Mouse (Mus musculus) cerebellum, postnatal 36 days (tissue): ENCODE data around the gene 1700006A11Rik.
"Not testable (repeated sequence)": the region's sequence is repeated elsewhere in the genome, so short reads cannot be mapped to it uniquely, and the experiment has no call there.

Experiments used
- DNase-seq, 2 experiments: peaks; one replicate each; pipeline ENCODE4 v3.0.0; 2021 to 2022; ENCODE audit warnings: mixed read lengths in 2 of 2

Gene 1700006A11Rik

DNA sequence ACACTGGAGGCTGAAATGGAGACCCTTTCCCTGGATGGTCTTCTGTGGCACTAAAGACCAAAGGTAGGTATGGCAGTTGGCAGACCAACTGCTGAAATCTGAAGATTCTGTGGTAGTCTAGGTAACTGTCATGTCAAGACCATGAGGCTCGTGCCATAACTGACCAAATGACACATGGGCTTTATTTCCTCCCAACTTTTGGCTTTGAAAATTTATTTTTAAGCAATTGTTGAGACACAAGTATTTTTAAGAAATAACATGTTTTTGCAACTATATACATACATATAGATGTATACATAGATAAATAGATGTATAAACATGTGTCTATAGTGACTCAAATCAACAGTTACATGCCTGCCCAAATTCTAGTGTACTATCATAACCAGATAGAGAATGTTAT, at the start of gene 1700006A11Rik:
TSS of gene 1700006A11Rik (minus strand) at position 101 of the 400 bp plus-strand sequence.
- no peak for DNase-seq

DNA sequence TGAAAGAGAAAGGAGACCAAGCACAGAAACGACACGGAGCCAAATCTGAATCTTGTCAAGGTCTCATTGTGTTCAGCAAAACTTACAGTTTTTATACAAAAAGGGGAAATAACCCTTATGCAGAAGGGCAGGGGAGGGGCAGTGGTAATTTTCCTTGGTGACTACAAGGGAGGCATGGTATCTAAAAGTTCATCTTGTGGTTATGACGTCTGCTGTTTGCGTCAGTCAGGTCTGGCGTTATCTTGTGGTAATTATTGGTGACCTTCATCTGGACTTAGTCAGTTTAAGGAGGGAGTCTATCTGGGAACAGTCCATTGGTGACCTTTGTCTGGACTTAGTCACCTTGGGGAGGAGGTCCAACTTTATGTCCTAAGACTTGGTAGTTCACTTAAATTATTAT, 48.5 kb upstream of the 1700006A11Rik start:
- DNase-seq = not testable (repeated sequence)

GRCm38 (mm10) chr3:124466102-124466730, 40.4 kb upstream of the 1700006A11Rik start:
- no peak for DNase-seq

DNA sequence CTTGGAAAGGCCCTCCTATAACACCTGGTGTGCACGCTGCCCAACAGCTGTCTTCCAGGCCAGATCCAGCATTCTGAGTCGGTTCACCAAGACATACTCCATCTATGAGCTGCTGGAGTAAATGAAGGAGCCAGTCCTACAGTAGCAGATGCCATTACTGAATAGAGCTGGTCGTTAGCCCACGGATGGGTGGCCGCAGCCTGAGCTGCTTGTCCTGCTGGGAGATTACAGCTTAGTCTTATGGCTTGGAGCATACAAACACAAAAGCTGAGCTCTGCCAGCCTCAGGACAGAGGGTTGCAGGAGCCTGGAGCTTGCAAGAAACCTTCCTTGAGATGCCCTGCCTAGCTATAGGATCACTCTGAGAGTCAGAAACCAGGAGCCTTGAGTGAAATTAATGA, 33.6 kb downstream of the 1700006A11Rik start:
- DNase-seq = no peak

- no peak for DNase-seq
Measured at GRCm38 (mm10) chr3:124390101-124390500, 35.7 kb downstream of the 1700006A11Rik start.

GRCm38 (mm10) chr3:124389650-124390049, 36.2 kb downstream of the 1700006A11Rik start:
- DNase-seq = no peak

- not testable (repeated sequence) for DNase-seq
Measured at GRCm38 (mm10) chr3:124385377-124385776, 40.5 kb downstream of the 1700006A11Rik start.

- DNase-seq = no peak
Measured at GRCm38 (mm10) chr3:124372031-124372430, 53.8 kb downstream of the 1700006A11Rik start.

GRCm38 (mm10) chr3:124357533-124357932, 68.3 kb downstream of the 1700006A11Rik start:
- DNase-seq = no peak
